ENCODE assay signal across 13 mouse cellular contexts in genomic region chr11:22830684-22831083, GRCm38 (mm10). TPM values are rescaled to one million over a fixed set of nuclear protein-coding genes. Genes with fewer than 3 reads are reported as not detected.
DNase-seq lines count a peak whose midpoint lies in the region; ATAC-seq and TF ChIP-seq lines count a peak whose summit lies in the region.
"Had no signal": no experiment of that assay in that cellular context is flagged by ENCODE, and none has a peak within 500 bp of the region (broad histone marks: within the 10 kb centered on the region; RNA-seq: fewer than 3 reads in every experiment).

No protein-coding gene starts in this region.

- no peak overlapping the region for H3K4me3 ChIP-seq in hindbrain, embryonic 10.5 days
- no peak overlapping the region for H3K4me3 ChIP-seq in hindbrain, embryonic 13.5 days
- H3K4me3 ChIP-seq in CH12.LX (replicated peaks in 1 of 3; ENCODE audit: low read depth in 2 of 3, low read length in 2 of 3, poor library complexity in 1 of 3): no peak overlapping the region
- H3K4me3 ChIP-seq in bone marrow, adult 2 months (replicated peaks; ENCODE audit: control insufficient read depth, low read depth, low read length): no peak overlapping the region

- WGBS in hindbrain, embryonic 10.5 days: 72% methylated on average over 6 of the region's 6 CpGs
- 70% methylated on average over 6 of the region's 6 CpGs for WGBS in hindbrain, embryonic 13.5 days
- 33% methylated on average over 6 of the region's 6 CpGs for WGBS in bone marrow, adult 2 months

- 0 out of 2 replicates have a peak overlapping the region, but pooled peaks have one; percentile 1 for H3K27ac ChIP-seq in hindbrain, embryonic 10.5 days
- no peak overlapping the region for H3K27ac ChIP-seq in hindbrain, embryonic 13.5 days
- H3K27ac ChIP-seq in CH12.LX (ENCODE audit: insufficient read depth, low read depth): peak overlapping the region; percentile 14; the same call in 1 of the 2 replicates
- H3K27ac ChIP-seq in bone marrow, adult 2 months (ENCODE audit: control insufficient read depth, insufficient read depth, low read depth, low read length, poor library complexity): peak overlapping the region; percentile 45; the same call in 1 of the 2 replicates

- in situ Hi-C loops in CH12.LX (cut with MboI; ENCODE audit: low pct_ligation_motif_present, low pct_unique_long_range_greater_than_20kb, low sequenced_read_pairs): no loop called here

- ATAC-seq in hindbrain, embryonic 13.5 days (ENCODE audit: low FRiP score): no peak
- peak; percentile 12; the same call in 1 of the 2 replicates for ATAC-seq in megakaryocyte progenitor cell, adult 5-6 weeks (replicated peaks; ENCODE audit: poor library complexity)
- ATAC-seq: forebrain, postnatal 0 days had no signal

- H3K27me3 ChIP-seq in hindbrain, embryonic 10.5 days (ENCODE audit: insufficient read depth, poor library complexity, severe bottlenecking): no peaks in the 10 kb centered on the region
- H3K27me3 ChIP-seq in hindbrain, embryonic 13.5 days: no peaks in the 10 kb centered on the region
- no peaks in the 10 kb centered on the region for H3K27me3 ChIP-seq in CH12.LX (replicated peaks)

- H3K9ac ChIP-seq in hindbrain, embryonic 13.5 days: no peak overlapping the region
- no peak overlapping the region for H3K9ac ChIP-seq in CH12.LX (ENCODE audit: insufficient read depth, low read depth)
- H3K9ac ChIP-seq: forebrain, postnatal 0 days had no signal

- H3K9me3 ChIP-seq in hindbrain, embryonic 10.5 days: no peaks in the 10 kb centered on the region
- H3K9me3 ChIP-seq in hindbrain, embryonic 13.5 days: no peaks in the 10 kb centered on the region
- peaks cover 10% of the 10 kb centered on the region for H3K9me3 ChIP-seq in CH12.LX (replicated peaks; ENCODE audit: low read length)

- TF ChIP-seq CTCF in CH12.LX (conservative IDR thresholded peaks at IDR 0.05 in 1 of 2, IDR thresholded peaks at IDR 0.05 in 1 of 2; ENCODE audit: low read depth in 2 of 2, low read length in 2 of 2): no peak
- TF ChIP-seq CTCF in bone marrow, adult 2 months (IDR thresholded peaks at IDR 0.05; ENCODE audit: control insufficient read depth, insufficient read depth, low read length): no peak

- TF ChIP-seq EP300 in CH12.LX (IDR thresholded peaks at IDR 0.05; ENCODE audit: low read length): no peak

- TF ChIP-seq RAD21 in CH12.LX (IDR thresholded peaks at IDR 0.05; ENCODE audit: low read depth, low read length): no peak

- no peak for DNase-seq in hindbrain, embryonic 10.5 days (ENCODE audit: low spot score)
- no peak for DNase-seq in CH12.LX (ENCODE audit: extremely low read depth)
- DNase-seq in cerebellum, adult 9-10 months: no peak
- DNase-seq in layer of hippocampus, postnatal 25 days (ENCODE audit: extremely low spot score in 1 of 2, low spot score in 1 of 2): no peak
- DNase-seq: cerebellum, postnatal 14 days; forebrain, postnatal 0 days; liver; lung, adult 2 months; spleen, adult 18-20 months; thymus, postnatal 4 days had no signal

- peaks cover 34% of the 10 kb centered on the region for H3K79me2 ChIP-seq in CH12.LX (replicated peaks; ENCODE audit: control insufficient read depth, extremely low read depth, insufficient read depth, poor library complexity, severe bottlenecking)

- H3K4me1 ChIP-seq in hindbrain, embryonic 10.5 days (replicated peaks): peaks cover 6% of the 10 kb centered on the region
- H3K4me1 ChIP-seq in hindbrain, embryonic 13.5 days (replicated peaks): no peaks in the 10 kb centered on the region
- peaks cover 8 to 51% of the 10 kb centered on the region in 2 experiments for H3K4me1 ChIP-seq in CH12.LX (ENCODE audit: control insufficient read depth in 1 of 2, insufficient read depth in 2 of 2)
- peaks cover 5% of the 10 kb centered on the region for H3K4me1 ChIP-seq in bone marrow, adult 2 months (ENCODE audit: control insufficient read depth, insufficient read depth, low read length)

- TF ChIP-seq POLR2A in CH12.LX (IDR thresholded peaks at IDR 0.05; ENCODE audit: low read depth, low read length): no peak; the same call in 1 of the 2 replicates
- TF ChIP-seq POLR2A in bone marrow, adult 2 months (IDR thresholded peaks at IDR 0.05; ENCODE audit: borderline replicate concordance, control insufficient read depth, low read depth, low read length): no peak

- H3K4me2 ChIP-seq in hindbrain, embryonic 13.5 days: no peak overlapping the region
- no peak overlapping the region for H3K4me2 ChIP-seq in CH12.LX (ENCODE audit: insufficient read depth, low read depth, poor library complexity, severe bottlenecking)

- dilution Hi-C loops in CH12.LX (cut with MboI; ENCODE audit: extremely low pct_ligation_motif_present, extremely low pct_unique_long_range_greater_than_20kb, low sequenced_read_pairs): no loop called here

- no peaks in the 10 kb centered on the region for H3K36me3 ChIP-seq in hindbrain, embryonic 10.5 days
- H3K36me3 ChIP-seq in hindbrain, embryonic 13.5 days: no peaks in the 10 kb centered on the region
- peaks cover 49 to 87% of the 10 kb centered on the region in 2 experiments for H3K36me3 ChIP-seq in CH12.LX (replicated peaks in 1 of 2; ENCODE audit: control insufficient read depth in 1 of 2, insufficient read depth in 1 of 2, low read length in 1 of 2)

TF ChIP-seq in CH12.LX, 34 proteins besides CTCF, POLR2A, EP300 and RAD21:
- TF ChIP-seq SMC3 (IDR thresholded peaks at IDR 0.05; ENCODE audit: low read depth, low read length) (no peak), ZMIZ1 (IDR thresholded peaks at IDR 0.05; ENCODE audit: low read depth, low read length) (peak; percentile 47)
TF ChIP-seq in CH12.LX: peak in this region for 1.

RNA-seq across cellular contexts. Expression of gene B3gnt2, which starts 30.1 kb away (rescaled TPM):
- 1.2 and 2.1 TPM in 2 replicates for polyA plus RNA-seq in hindbrain, embryonic 10.5 days (2016; fragmentation: Nextera tagmentation; extraction: Ambion mirVana)
- 1.1 and 1.5 TPM in 2 replicates for polyA plus RNA-seq in hindbrain, embryonic 13.5 days (2015; fragmentation: Nextera tagmentation; extraction: Ambion mirVana)
- total RNA-seq in CH12.LX (2012; rRNA removed): 74.6 and 77.4 TPM in 2 replicates
- 62.2 and 75.2 TPM in 2 replicates for total RNA-seq in CH12.LX (2014; rRNA removed)
- polyA plus RNA-seq in CH12.LX (2012; ENCODE audit: insufficient read length, low read depth): 96.0 and 111 TPM in 2 replicates
- polyA plus RNA-seq in bone marrow, adult 2 months (2011; ENCODE audit: insufficient read depth, insufficient read length, low replicate concordance, missing spikeins): 0.54 and 6.2 TPM in 2 replicates
- 6.4 and 8.6 TPM in 2 replicates for total RNA-seq in megakaryocyte progenitor cell, adult 5-6 weeks (2015)
- 14.7 and 17.9 TPM in 2 replicates for total RNA-seq in megakaryocyte progenitor cell, adult 5-6 weeks (2017)
- 10 to 100 TPM; 13.6 to 15.9 TPM for total RNA-seq in layer of hippocampus, postnatal 25 days (2021)

Comparison
In these comparisons a context has a peak if more than half of its experiments do, and no peak if none do; other contexts are left out.
1. RNA of gene B3gnt2, which starts 30.1 kb away (polyA plus RNA-seq): 96.0 to 111 TPM in CH12.LX; 0.54 to 6.2 TPM in bone marrow, adult 2 months, 1.1 to 1.5 TPM in hindbrain, embryonic 13.5 days and 1.2 to 2.1 TPM in hindbrain, embryonic 10.5 days; every median in the first group is over 10 times any median in the second.